Mouse (Mus musculus): ENCODE data around the gene Slc30a2.

DNA sequence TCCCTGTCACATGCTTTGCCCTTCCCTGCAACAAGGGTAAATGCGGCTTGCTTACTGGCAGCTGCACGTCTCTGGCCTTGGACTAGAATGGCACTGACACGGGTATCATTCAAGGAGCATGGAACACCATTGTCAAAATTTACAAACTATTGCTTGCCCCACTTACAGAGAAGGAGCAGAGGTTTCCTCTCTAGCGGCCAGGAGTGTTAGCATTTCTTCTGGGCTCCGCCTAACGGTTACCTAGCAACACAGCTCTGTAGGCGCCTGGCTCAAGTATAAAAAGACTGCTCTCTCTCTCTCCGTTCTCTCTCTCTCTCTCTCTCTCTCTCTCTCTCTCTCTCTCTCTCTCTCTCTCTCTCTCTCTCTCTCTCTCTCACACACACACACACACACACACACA lies 49.6 kb downstream of the Slc30a2 start:
- TF ChIP-seq POLR2A (IDR thresholded peaks at IDR 0.05; ENCODE audit: control insufficient read depth, extremely low read depth, insufficient read depth, low read length, poor library complexity) (no peak), CTCF (IDR thresholded peaks at IDR 0.05; ENCODE audit: borderline replicate concordance, control insufficient read depth, extremely low read depth, insufficient read depth, low read length, poor library complexity) (no peak)

Measured in thymus, adult 2 months (tissue).